Mouse (Mus musculus) heart, adult 2 months (tissue): ENCODE measurements at regions not wholly inside any gene's neighbourhood (a gene's known extent, or its start where the extent isn't known, plus 50 kb on each side); places are given as distances from the start of the nearest gene placed in this dataset.

Experiments used
- DNase-seq, 2 experiments: peaks; one replicate each; pipeline ENCODE4 v3.0.0; 2021
- H3K27ac ChIP-seq: fragments of 200-600 bp; 2 replicates; pipeline ENCODE4 v1.8.1; 2022
- H3K27me3 ChIP-seq: fragments of 200-500 bp; 2 replicates; pipeline ENCODE4 v1.6.1; 2012; ENCODE audit warnings: mild to moderate bottlenecking, low read length, inconsistent platforms, mixed read lengths; ENCODE audit not compliant: control insufficient read depth, insufficient read depth
- H3K36me3 ChIP-seq: fragments of 200-500 bp; 2 replicates; pipeline ENCODE4 v1.6.1; 2012; ENCODE audit warnings: low read length, inconsistent platforms; ENCODE audit not compliant: control insufficient read depth, insufficient read depth
- H3K4me1 ChIP-seq: fragments of 200-500 bp; 2 replicates; pipeline ENCODE4 v1.6.1; 2011; ENCODE audit warnings: low read length; ENCODE audit not compliant: control insufficient read depth, insufficient read depth
- H3K4me3 ChIP-seq: fragments of 200-600 bp; 2 replicates; pipeline ENCODE4 v1.8.1; 2022
- H3K79me2 ChIP-seq: fragments of 200-500 bp; replicated peaks from 2 replicates; pipeline ENCODE4 v1.6.1; 2012; ENCODE audit warnings: mild to moderate bottlenecking, inconsistent platforms, low read length, moderate library complexity, mixed read lengths; ENCODE audit not compliant: control insufficient read depth, insufficient read depth
- H3K9ac ChIP-seq: fragments of 200-500 bp; 2 replicates; pipeline ENCODE4 v1.6.1; 2012; ENCODE audit warnings: low read depth, mild to moderate bottlenecking, control low read depth, inconsistent platforms, low read length, mixed read lengths
- CTCF ChIP-seq: fragments of 200-600 bp; IDR thresholded peaks from 2 replicates; pipeline ENCODE4 v1.8.1; 2022; ENCODE audit warnings: antibody characterized with exemption, mild to moderate bottlenecking, moderate library complexity
- EP300 ChIP-seq: fragments of 200-500 bp; IDR thresholded peaks from 2 replicates; pipeline ENCODE4 v1.6.1; 2011; ENCODE audit warnings: low read depth, low read length, control low read depth; ENCODE audit not compliant: insufficient read depth
- POLR2A ChIP-seq: fragments of 200-500 bp; IDR thresholded peaks from 2 replicates; pipeline ENCODE4 v1.6.1; 2011; ENCODE audit warnings: mild to moderate bottlenecking, low read depth, low read length, control low read depth; ENCODE audit not compliant: insufficient read depth
- WGBS: fragments of 180-500 bp; shearing (Covaris S2); methylation state at CpG from one replicate; pipeline ENCODE4 v1.1.7; 2018; 5-methylcytosine and 5-hydroxymethylcytosine counted together
- intact Hi-C: fragments of 180-260 bp; cut with DNase I; formaldehyde crosslinking; loops from one replicate; pipeline ENCODE4 v1.15.1; 2025

DNA sequence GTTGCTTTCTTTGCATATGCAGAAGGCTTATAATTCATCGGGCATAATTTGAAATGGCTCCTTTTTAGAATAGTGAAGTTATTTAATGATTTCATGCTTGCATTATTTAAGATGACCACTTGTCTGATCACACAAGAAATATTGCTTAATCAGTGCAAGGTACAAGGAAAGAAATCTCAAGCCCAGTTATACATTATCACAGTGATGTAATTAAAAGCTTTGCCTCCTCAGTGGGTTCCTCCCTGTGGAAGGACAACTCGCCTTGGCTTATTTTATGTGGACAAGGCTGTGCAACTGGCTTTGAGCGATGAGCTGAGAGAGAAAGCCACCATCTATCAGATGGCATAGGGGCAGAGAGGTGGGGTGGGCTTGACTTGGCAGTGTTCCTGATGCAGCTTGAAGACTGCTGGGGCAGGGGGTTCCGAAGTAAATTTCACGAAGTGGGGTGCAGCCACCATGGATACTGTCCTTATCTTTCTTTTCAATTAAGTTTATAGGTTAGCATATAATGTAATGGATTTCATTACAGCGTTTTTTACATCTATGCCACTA lies 74.6 kb downstream of the Btg1 start:
- no peaks in the 10 kb centered on the region for H3K27me3 ChIP-seq
- TF ChIP-seq EP300, result no peak
- no peak for TF ChIP-seq POLR2A
- no peak for TF ChIP-seq CTCF
- DNase-seq, result no peak
- H3K36me3 ChIP-seq, result peaks cover 3% of the 10 kb centered on the region
- H3K4me3 ChIP-seq, result no peak overlapping the region
- no peak overlapping the region for H3K9ac ChIP-seq
- no peaks in the 10 kb centered on the region for H3K79me2 ChIP-seq
- H3K4me1 ChIP-seq, result no peaks in the 10 kb centered on the region; the same call in 1 of the 2 replicates
- H3K27ac ChIP-seq, result no peak overlapping the region
- 89% methylated on average over 6 of the region's 6 CpGs for WGBS
- intact Hi-C loops, result no loop called here

DNA sequence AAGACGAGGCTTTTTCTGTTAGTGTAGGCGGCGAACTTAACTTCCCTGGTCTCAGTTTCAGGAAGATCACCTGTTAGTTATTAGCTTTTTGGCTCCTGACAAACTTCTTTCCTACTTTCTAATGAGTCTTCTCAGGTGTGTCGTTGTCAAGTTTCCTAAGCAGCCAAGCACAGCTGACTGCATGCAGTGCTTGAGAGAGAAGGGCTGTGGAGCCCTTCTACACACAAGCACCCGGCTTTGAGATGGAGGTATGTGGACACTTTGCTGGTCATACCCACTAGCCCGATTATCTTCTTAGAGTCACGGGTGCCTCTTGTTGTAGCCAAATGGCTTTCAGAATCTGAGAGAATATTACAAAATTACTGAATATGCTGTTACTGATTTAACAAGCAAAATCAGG lies 76.0 kb downstream of the Btg1 start:
- no peaks in the 10 kb centered on the region for H3K79me2 ChIP-seq
- no peaks in the 10 kb centered on the region for H3K27me3 ChIP-seq
- H3K27ac ChIP-seq, result no peak overlapping the region
- no peak overlapping the region for H3K9ac ChIP-seq
- DNase-seq, result no peak
- intact Hi-C loops, result no loop called here
- WGBS, result 96% methylated on average over 7 of the region's 7 CpGs
- H3K4me3 ChIP-seq, result no peak overlapping the region
- TF ChIP-seq POLR2A (no peak), EP300 (no peak), CTCF (no peak)
- peaks cover under 1% of the 10 kb centered on the region; the same call in 1 of the 2 replicates for H3K4me1 ChIP-seq
- peaks cover 3% of the 10 kb centered on the region for H3K36me3 ChIP-seq

DNA sequence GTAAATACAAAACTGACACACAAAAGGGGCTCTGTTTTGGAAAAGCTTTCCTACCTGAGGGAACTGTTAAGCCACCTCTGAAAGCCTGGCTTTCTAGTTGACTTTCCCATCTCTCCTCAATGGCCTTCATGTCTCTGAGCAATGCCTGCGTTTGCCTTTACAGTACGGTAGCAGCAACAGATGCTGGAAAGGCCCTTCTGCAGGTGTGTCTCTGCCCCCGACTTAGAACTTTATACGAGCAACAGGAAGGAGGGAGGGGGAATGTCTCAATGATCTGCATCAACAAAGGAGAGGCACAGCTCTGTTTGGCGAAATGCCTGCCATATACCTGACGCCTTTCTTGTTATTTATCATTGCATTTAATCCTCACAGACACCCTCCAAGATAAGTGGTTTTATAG lies 77.0 kb downstream of the Btg1 start:
- Histone ChIP-seq H3K27ac (no peak overlapping the region), H3K79me2 (no peaks in the 10 kb centered on the region), H3K4me3 (no peak overlapping the region), H3K36me3 (peaks cover 3% of the 10 kb centered on the region), H3K9ac (no peak overlapping the region), H3K4me1 (peaks cover 1% of the 10 kb centered on the region; the same call in 1 of the 2 replicates), H3K27me3 (no peaks in the 10 kb centered on the region)
- intact Hi-C loops, result no loop called here
- no peak for TF ChIP-seq POLR2A
- no peak for TF ChIP-seq EP300
- TF ChIP-seq CTCF, result no peak
- 88% methylated on average over 6 of the region's 6 CpGs for WGBS
- no peak for DNase-seq

DNA sequence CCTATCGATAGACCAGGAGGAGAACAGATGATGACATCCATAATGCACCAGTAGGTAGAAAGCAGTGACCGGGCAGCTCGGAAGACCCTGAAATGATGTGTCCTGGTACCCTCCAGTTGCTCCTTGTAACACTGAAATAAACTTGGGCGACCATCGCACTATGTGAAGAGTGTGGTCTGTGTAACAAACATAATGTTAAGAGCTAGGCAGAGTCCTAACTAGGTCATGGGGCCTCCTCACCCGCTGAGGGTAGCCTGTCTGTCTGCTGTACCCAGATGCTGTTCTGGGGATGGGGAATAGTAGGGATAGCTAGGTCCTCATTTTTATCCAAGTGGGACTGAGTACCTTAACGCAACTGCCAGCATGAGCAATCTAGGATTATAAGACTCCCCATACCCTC lies 79.8 kb downstream of the Btg1 start:
- WGBS, result 99% methylated on average over 7 of the region's 7 CpGs
- no peaks in the 10 kb centered on the region for H3K36me3 ChIP-seq

DNA sequence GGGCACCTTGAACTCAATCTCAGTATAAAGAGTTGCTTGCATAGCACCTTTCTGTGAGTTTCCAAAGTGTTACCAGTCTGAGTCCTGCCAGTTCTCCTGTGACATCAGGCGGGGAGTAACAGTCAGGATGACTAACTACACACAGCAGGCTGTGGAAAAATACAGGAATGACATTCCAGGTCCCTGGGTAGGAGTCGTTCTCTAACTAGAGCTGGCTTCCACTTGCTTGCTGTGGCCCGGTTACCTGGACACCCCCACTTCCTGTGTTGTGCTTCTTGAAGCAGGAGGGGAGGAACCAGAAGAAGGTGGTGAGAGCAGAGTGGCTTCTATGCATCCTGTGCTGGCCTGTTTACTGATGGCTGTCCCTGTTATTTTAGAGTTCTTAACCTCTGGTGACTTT lies 81.0 kb downstream of the Btg1 start:
- H3K27me3 ChIP-seq, result no peaks in the 10 kb centered on the region
- peak in 1 of 2 experiments; percentile 17 for DNase-seq
- peaks cover 1% of the 10 kb centered on the region; the same call in 1 of the 2 replicates for H3K4me1 ChIP-seq
- no peaks in the 10 kb centered on the region for H3K79me2 ChIP-seq
- H3K4me3 ChIP-seq, result no peak overlapping the region
- intact Hi-C loops, result no loop called here
- 26% methylated on average over 3 of the region's 3 CpGs for WGBS
- no peaks in the 10 kb centered on the region for H3K36me3 ChIP-seq
- H3K27ac ChIP-seq, result no peak overlapping the region
- no peak overlapping the region for H3K9ac ChIP-seq
- no peak for TF ChIP-seq EP300
- no peak for TF ChIP-seq POLR2A
- TF ChIP-seq CTCF, result no peak

More for the DNA sequence above, 79.8 kb downstream of the Btg1 start:
- Histone ChIP-seq H3K79me2 (no peaks in the 10 kb centered on the region), H3K27ac (no peak overlapping the region), H3K4me3 (no peak overlapping the region), H3K27me3 (no peaks in the 10 kb centered on the region), H3K4me1 (peaks cover 1% of the 10 kb centered on the region; the same call in 1 of the 2 replicates), H3K9ac (no peak overlapping the region)
- no peak for DNase-seq
- intact Hi-C loops, result no loop called here
- TF ChIP-seq EP300 (no peak), CTCF (no peak), POLR2A (no peak)

DNA sequence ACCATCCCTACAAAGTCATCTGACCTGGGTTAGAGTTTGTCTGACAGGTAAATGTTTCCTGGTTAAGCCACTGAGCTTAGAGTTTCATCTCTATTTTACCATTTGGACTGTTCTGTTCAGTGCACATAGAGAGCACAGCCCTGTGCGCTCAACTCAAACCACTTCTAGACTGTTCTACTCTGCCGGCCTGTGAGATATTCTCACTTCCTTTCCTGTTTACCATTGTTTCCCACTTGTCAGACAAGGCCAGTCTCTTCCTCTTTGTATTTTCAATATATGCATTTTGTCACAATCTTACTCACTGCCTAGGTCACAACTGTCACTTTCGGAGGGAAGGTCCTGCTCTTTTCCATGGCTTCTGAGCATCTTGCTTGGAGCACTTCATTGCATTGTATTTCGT lies 89.8 kb downstream of the Btg1 start:
- H3K4me3 ChIP-seq, result no peak overlapping the region
- 77% methylated on average over 4 of the region's 4 CpGs for WGBS
- no peaks in the 10 kb centered on the region for H3K27me3 ChIP-seq
- H3K9ac ChIP-seq, result no peak overlapping the region
- no peaks in the 10 kb centered on the region for H3K36me3 ChIP-seq
- DNase-seq, result no peak
- no peak overlapping the region for H3K27ac ChIP-seq
- H3K4me1 ChIP-seq, result no peaks in the 10 kb centered on the region; the same call in 1 of the 2 replicates
- intact Hi-C loops, result no loop called here
- H3K79me2 ChIP-seq, result no peaks in the 10 kb centered on the region
- no peak for TF ChIP-seq CTCF
- TF ChIP-seq POLR2A, result no peak
- no peak for TF ChIP-seq EP300
